Mouse (Mus musculus): ENCODE data around the gene Tbc1d1. TPM values are rescaled to one million over a fixed set of nuclear protein-coding genes. Genes with fewer than 3 reads are reported as not detected.
"Not testable (repeated sequence)": the region's sequence is repeated elsewhere in the genome, so short reads cannot be mapped to it uniquely, and the experiment has no call there.

Tbc1d1 gene
- total RNA-seq, 2 experiments from 2014 or later, result 16.7 to 21.9 TPM

DNA sequence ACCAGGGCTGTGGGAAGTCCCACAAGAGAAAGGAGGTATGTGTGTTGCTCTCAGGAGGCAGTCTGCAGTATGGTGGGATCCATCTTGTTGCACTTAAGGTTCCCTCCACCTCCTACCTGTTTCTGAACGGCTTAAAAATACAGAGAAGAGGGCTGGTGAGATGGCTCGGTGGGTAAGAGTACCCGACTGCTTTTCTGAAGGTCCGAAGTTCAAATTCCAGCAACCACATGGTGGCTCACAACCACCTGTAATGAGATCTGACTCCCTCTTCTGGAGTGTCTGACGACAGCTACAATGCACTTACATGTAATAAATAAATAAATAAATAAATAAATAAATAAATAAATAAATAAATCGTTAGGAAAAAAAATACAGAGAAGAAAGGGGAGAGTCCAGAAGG, 182.7 kb downstream of the Tbc1d1 start:
- DNase-seq, result not testable (repeated sequence)
- intact Hi-C loops (cut with DNase I), result loop anchor here (5.0 kb wide), 1 partner anchor 41 kb away; no protein-coding TSS in a partner anchor

DNA sequence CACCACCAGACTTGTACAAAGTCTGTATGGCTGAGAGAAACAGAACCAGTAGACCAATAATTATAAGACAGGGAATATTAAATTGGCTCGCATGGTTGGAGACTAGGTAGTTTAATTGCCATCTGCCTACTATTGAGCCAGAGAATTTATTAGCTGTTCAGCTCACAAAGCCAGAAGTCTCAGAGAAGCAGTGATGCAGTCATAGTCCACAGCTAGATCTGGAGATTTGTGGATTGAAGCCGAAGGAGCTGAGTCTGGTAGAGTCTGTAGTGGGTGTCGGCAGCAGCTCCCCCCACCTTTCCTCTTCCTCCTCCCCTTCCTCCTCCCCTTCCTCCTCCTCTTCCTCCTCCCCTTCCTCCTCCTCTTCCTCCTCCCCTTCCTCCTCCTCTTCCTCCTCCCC, 184.3 kb downstream of the Tbc1d1 start:
- intact Hi-C loops (cut with DNase I), result no loop called here
- no peak for DNase-seq

DNA sequence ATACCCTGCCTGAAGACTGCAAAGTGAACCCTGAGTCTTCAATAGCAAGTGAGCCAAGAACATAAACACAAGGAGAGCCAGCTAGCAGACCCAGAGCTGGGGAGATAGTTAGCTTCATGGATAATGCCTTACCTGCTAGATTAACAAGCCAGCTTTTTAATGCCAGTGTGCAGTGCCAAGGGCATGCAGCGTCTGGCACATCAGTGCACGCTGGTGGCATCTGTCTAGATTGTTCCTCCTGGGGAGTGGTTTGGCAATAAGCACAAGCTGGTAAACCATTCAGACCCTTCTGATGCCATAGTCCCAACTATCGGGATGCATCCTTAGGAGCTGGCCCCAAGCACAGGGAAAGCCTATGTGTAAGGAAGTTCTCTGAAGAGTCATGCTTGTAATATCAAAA, 185.6 kb downstream of the Tbc1d1 start:
- DNase-seq, result no peak
- intact Hi-C loops (cut with DNase I), result no loop called here

DNA sequence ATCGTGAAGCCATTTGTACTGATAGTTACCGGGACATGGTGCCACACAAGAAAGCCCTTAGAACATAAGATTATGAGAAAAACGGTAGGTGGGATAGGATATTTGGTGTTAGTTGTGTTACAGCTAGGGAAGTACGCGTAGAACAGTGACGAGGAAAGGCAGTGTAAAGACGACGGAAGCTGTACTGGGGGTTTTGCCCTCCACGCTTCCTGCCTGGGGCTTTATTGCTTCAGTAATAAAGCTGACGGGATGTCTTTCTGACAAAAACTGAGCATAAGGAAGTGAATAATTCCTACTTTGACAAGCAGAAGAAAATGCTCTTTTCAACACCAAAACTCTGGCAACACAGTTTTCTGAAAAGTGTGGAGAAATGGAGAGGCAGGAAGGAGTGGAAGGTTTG, 186.0 kb downstream of the Tbc1d1 start:
- intact Hi-C loops (cut with DNase I), result no loop called here
- no peak for DNase-seq

DNA sequence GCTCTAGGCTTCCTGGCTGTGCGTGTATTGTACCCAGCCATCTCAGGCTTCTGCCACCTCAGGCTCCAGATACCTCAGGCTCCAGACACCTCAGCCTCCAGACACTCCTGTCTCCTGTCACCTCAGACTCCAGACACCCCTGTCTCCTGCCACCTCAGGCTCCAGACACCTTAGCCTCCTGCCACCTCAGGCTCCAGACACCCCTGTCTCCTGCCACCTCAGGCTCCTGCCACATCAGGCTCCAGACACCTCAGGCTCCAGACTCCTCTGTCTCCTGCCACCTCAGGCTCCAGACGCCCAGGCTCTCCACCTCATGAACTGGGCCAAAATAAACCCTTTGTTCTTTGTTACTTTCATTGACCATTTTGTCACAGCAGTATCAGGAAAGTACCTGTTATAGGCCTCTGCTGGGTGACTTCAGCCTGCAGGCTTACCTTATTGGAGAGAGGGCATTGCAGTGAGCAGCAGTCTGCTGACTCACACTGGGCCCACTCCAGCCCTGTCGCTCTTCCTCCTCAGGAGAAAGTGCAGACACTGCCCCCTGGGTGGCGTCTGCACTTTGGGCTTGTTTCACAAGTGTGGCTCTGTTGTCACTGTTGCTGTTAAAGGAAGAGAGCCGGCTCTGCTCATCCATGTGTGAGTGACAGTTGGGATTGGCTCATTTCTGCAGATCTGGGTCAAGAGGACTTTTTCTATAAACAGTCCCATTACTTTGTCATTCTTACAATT, 188.0 kb downstream of the Tbc1d1 start:
- intact Hi-C loops (cut with DNase I), result no loop called here
- peak; percentile 50 to 54 for DNase-seq

DNA sequence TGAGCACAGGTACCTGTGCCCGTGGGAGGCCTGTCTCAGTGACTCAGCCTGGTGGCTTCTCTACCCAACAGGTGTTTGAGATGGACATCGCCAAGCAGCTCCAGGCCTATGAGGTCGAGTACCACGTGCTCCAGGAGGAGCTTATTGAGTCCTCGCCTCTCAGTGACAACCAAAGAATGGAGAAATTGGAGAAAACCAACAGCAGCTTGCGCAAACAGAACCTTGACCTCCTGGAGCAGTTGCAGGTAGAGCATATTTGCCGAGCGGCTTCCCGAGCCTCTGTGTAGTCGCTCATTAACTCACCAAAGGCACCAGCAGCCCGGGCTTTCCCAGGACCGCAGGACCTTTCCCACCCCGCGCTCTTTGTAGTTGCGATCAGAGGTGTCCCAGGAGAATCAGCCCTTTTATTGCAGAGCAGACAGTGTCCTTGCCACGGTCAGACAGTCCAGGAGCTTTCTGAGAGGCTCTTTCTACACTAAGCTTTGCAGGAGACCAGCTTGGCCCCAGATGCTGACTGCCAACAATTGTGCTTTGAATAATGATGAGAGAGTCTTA, 189.2 kb downstream of the Tbc1d1 start:
- DNase-seq, result no peak
- intact Hi-C loops (cut with DNase I), result no loop called here

DNA sequence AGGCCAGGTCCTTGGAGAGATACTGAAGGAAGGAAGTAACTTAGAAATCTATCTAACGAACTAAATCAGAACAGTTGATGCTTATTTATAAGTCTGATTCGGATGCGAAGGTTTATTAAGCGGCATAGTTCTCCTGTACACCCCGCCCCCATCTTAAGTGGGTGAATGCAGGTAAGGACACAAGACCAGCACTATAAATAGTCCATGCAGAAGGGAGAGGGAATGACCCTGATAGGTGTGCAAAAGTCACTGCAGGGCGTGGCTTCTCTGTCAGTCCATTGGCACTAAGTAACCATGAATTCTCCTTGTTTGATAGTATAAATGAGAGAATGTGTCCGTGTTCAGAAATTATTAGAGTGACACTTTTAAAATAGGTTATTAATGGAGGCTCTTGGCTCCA, 189.7 kb downstream of the Tbc1d1 start:
- intact Hi-C loops (cut with DNase I), result no loop called here

DNA sequence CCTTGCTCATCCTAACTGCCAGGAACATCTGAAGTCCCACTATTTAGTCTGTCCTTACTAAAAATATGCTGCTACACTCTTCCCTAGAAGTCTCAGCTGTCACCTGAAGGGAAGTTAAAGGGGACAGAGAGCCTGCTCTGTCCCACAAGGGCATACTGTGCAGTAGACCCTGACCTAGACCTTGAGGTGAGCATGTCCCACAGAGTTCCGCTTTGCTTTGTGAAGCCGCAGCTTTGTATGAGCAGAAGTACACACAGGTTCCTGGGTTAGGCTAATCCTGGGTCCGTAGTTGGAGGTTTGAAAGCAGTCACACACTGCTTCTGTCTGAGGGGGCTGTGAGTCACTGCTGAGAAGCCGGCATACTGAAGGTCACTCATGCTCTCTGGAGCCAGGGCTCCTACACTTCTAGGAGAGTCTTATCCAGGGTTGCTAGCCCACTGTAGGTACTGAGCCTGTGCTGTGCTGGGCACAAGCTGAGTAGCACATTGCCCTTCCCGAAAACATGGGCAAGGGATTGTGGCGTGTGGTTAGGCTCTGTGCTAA, 190.3 kb downstream of the Tbc1d1 start:
- intact Hi-C loops (cut with DNase I), result no loop called here

More for the DNA sequence above, 189.7 kb downstream of the Tbc1d1 start:
- DNase-seq, result no peak

DNA sequence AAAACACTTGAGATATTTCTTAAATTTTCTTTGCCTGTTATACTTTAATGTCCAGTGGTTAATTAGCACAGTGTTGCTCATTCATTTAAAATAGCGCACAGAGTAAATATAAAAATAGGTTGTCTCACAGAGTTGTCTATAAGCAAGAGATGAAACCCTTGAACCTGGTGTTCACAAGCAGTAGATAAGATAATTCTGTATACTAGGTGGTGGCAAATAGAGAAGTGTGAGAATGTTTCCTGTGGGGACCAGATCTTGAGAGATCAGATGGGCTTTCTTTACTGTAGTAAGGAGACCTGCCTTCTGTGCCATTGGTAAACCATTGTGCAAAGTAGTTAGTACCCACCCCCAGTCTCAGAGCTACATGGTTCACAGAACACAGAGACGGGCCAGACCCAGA, 192.1 kb downstream of the Tbc1d1 start:
- intact Hi-C loops (cut with DNase I), result no loop called here
- no peak for DNase-seq

More for the DNA sequence above, 190.3 kb downstream of the Tbc1d1 start:
- no peak for DNase-seq

DNA sequence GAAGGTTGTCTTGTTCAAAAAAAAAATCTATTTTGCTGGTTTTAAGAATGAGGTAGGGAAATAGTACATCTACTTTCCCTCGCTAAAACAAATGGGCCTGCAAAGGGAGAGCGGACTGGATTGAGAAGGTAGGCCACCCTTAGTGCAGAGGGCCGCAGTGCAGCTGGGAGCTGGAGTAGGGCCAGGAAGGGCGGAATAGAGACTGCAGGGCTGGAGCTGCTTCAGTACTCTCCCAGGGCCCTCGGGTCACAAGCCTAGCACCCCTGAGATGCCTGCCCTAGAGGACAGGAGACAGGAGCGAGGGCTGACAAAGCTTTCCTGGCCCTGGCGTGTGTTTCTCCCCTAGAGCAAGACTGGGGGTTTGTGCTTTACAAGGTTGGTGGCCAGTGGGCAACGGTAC, 192.7 kb downstream of the Tbc1d1 start:
- peak in 1 of 2 experiments; percentile 53 for DNase-seq
- intact Hi-C loops (cut with DNase I), result no loop called here

DNA sequence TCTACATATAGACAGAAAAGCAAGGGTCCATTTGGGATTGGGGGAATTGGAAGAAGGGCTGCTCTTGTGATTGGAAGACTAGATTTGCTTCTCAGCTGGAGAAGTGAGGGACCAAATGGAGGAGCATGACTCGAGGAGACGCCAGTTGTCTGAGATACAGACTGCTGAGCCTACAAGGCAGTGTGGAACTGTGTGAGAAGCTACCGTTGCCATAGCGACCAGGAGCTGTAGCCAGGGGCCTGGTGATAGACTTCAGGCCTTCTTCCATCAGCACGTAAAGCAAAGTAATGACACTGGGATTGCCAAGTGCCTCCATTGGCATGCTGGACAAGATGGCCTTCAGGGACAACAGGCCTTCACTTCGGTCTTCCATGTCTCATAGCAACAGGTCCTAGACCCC, 195.9 kb downstream of the Tbc1d1 start:
- intact Hi-C loops (cut with DNase I), result no loop called here
- no peak for DNase-seq

DNA sequence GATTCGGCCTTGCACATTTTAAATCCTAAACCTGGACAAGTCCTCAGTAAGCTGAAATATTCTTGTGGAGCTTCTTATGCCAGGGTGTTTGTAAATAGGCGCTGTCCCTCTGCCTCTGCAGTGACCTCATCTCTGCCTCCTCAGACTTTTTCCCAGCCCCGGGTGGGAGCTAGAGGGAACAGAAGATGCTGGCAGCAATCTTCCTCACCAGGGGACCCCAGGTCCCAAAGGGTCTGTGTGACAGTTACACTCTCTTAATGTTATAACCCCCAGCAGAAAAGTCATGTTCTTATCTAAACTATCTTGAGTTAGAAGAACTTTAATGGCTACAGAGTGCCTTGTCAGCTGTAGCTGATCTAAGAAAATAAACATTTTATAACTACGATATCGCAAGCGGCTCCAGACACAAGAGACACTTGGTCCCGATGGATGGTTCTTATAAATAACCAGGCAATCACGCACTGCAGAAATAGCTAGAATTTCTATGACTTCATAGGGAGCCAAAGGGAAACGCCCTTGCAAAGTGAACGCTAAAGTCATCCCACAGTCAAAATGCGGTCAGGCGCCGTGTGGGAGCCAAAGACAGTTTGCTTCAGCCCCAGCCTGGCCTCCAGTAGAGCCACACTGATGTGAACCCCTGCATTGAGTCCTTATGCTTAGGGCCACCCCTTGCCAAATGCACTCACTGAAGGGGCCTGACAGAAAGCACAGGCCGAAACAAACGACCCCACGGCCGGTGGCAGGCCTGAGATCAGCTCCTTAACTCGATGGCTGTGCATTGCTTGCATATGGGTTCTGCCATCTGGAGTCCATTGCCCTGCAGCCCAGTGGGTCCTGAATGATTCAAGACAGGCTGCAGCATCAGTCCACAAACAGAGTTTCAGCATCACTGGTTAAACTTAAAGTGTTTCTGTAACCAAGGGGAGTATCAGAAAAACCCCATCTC, 202.8 kb downstream of the Tbc1d1 start:
- intact Hi-C loops (cut with DNase I), result no loop called here
- DNase-seq, result no peak

DNA sequence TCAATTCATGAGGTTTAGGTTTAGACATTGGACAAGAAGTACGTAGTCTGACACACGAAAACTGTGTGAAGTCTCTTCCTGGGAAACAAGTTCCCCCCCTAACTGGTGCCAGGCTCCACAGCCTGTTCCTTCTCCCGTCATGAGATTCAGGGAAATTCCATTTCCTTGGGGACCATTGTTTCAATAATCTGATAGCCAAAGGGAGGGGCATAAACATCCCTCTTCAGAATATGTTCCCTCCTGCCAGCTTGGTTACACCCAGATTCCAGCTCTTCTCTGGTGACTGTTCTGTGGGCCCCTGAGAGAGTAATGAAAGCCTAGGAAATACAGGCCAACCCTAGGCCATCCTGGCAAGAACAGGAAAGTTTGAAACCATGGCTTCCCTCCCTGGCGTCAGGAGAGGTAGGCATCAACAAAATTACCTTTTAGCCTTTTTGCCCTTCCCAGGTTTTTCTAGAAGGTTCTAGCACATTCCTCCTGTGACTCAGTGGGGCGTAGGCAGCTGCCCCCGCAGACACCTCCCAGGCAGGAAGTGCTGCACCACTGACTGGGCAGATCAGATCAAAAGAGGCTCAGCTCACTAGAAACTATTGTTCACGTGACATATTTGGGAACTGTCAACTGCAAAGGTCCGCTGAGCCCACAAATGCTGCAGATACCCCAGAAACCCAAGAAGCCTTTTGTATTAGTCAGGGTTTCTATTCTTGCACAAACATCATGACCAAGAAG, 204.2 kb downstream of the Tbc1d1 start:
- intact Hi-C loops (cut with DNase I), result no loop called here
- no peak for DNase-seq

DNA sequence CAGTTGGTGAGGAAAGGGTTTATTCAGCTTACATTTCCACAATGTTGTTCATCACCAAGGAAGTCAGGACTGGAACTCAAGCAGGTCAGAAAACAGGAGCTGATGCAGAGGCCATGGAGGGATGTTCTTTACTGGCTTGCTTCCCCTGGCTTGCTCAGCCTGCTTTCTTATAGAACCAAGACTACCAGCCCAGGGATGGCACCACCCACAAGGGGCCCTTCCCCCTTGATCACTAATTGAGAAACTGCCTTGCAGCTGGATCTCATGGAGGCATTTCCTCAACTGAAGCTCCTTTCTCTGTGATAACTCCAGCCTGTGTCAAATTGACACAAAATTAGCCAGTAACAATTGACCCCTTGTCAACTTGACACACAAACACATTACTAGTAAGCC, 204.8 kb downstream of the Tbc1d1 start:
- intact Hi-C loops (cut with DNase I); DNase-seq: not testable (repeated sequence)

DNA sequence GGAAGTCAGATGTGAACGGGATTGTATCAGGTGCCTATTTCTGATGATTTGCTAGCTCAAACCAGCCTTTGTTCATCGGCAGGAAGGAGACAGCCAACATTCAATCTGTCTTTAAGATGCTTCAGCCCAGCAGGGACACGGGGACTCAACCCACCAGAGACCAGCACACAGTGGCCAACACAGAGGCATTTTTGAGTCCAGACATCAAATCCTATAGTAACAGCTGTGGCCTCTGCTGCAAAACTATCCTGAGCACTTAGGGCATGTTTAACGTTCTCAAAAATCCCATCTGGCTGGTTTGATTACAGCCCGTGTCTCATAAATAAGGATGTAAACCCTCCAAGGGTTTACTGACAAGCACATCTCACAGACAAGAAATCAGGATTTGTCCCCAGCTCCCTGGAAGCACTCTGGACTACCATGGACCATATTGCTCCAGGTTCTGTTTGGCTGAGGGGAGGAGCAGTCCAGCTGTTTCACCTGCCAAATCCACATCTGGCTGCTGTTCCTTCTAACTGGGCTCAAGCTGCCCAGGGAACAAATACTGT, 207.8 kb downstream of the Tbc1d1 start:
- intact Hi-C loops (cut with DNase I), result no loop called here
- no peak for DNase-seq

DNA sequence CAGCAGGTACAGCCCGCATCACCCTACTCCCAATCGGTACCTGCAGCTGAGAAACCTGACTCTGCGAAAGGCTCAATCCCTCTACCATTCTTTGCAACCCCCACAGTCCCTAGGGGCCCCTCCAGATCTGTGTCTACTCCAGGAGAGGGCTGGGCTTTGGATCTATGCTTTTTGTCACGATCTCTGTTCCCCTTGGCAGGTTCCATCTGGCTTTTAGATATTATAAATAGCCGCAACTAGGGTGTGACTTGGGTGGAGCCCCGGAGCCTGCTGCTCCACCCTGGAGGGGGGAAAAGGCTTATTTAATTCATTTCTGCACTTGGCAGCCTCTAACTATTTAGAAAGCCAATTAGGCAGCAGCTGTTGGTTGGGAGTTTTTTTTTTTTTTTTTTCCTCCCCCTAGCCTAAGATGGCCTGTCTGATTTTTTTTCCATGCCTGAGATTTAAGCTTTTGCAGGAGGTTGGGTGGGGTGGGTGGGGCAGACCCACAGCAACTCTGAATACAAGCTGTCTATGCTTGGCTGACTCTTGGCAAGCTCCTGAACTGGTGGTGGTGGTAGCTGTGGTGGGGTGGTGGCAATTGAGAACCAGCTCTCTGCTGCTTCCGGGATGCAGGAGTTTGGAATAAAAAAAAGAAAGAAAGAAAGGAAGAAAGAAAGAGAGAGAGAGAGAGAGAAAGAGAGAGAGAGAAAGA, 208.5 kb downstream of the Tbc1d1 start:
- intact Hi-C loops (cut with DNase I), result loop anchor here (5.0 kb wide), 1 partner anchor 32 kb away; no protein-coding TSS in a partner anchor
- peak; percentile 62 to 69 for DNase-seq

DNA sequence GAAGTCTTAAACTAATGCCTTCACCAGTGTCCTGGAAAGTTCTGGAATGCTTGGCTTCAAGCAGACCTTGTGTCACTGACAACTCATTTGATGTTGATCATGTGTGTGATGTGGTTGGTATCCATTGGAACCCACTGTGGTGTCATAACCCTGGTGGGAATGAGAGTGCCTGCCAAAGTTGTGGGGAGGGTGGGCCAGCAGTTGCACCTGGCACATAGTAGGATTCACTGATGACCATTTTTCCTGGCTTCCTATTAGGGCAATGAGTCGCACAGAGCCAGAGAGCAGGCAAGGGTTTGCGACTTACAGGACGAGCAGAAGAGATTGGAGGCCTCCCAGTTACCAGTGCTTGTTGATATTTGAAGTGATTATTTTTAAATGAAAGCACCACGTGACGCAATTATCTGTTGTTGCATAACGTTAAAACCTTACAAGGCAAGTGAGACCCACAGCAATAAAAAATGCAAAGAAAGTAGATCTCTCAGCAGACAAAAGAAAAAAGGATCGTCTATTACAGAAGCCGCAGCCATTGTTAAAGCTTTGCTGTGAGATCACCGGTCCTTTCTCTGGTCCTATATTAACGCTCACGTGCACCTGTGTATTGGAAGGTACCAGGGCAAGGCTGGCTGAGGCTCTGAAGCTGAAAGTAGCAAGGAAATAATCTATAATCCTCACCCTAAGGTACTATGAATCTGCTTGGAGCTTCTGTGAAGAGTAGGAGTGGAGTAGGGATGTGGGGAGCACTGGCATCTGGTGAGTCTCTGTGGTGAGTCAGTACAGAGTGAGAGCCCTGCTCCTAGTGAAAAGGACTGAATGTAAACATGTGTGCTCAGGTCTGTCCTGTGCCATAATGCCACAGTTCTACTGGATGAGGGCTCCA, 209.3 kb downstream of the Tbc1d1 start:
- intact Hi-C loops (cut with DNase I), result loop anchor here (5.0 kb wide), 1 partner anchor 33 kb away; no protein-coding TSS in a partner anchor
- no peak for DNase-seq

DNA sequence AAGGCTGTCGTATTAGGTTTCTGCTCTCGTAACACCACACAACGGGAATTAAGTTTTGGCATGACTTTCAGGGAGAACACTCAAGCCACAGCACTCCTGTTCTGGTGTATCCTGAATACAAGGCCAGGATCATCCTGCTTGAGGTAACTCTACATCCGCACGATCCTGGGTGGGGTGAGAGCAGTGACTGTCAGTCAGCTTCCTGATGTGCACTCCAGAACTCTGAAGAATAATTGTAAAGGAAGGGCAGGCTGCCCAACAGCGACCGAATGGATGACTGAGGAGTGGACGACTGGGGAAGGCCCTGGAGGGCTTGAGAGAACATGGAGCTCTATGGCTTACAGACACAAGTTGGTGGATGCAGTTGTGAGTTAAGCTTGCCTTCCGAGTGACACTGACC, 210.0 kb downstream of the Tbc1d1 start:
- intact Hi-C loops (cut with DNase I), result loop anchor here (5.0 kb wide), 1 partner anchor 34 kb away; no protein-coding TSS in a partner anchor

More for the DNA sequence above, 210.0 kb downstream of the Tbc1d1 start:
- no peak for DNase-seq
